Mouse (Mus musculus) embryo, embryonic 10 days (tissue): ENCODE results near the gene Tmem106b.

Experiments used
- DNase-seq: peaks from one replicate; pipeline ENCODE4 v3.0.0-alpha.2; 2015; ENCODE audit warnings: low spot score

Gene Tmem106b

DNA sequence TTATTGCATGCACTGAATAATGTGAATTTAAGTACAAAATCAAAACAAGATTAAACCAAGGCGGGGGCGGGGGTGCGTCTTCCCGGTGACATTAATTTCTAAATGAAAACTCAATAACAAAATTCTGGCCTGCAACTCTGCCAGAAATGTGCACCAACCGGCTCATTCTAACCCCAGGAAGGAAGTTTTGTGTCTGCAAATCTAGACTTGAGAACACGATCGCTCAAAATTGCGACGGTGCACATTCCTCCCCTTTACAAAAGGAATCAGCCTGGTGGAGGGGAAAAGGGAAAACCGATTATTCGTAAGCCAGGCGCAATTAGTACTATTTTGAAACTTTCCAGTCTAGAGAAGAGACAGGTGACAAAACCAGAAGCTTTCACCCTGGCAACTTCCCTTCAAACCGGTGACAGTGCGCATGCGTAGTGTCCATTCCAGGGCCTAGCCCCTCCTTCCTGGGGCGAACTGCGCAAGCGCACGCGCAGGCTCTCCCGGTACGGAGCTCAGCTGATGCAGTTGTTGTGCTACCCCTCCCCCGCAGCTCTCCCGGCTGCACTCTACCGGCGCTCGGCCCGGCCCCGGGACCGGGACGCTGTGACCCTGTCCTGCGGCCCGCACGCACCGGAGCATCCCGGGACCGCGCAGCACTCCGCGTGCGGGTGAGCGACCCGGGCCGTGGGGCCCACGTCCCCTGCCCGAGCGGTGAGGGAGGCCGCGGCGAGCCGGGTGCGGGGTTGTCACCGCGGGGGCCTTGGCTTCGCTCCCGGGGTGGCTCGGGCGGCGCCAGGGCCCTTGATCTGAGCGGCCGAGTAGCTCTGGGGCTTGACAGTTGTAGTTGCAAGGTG lies at the start of gene Tmem106b:
Gene Tmem106b (plus strand): TSS at position 458 of the 845 bp plus-strand sequence.
- peak; percentile 98 for DNase-seq

DNA sequence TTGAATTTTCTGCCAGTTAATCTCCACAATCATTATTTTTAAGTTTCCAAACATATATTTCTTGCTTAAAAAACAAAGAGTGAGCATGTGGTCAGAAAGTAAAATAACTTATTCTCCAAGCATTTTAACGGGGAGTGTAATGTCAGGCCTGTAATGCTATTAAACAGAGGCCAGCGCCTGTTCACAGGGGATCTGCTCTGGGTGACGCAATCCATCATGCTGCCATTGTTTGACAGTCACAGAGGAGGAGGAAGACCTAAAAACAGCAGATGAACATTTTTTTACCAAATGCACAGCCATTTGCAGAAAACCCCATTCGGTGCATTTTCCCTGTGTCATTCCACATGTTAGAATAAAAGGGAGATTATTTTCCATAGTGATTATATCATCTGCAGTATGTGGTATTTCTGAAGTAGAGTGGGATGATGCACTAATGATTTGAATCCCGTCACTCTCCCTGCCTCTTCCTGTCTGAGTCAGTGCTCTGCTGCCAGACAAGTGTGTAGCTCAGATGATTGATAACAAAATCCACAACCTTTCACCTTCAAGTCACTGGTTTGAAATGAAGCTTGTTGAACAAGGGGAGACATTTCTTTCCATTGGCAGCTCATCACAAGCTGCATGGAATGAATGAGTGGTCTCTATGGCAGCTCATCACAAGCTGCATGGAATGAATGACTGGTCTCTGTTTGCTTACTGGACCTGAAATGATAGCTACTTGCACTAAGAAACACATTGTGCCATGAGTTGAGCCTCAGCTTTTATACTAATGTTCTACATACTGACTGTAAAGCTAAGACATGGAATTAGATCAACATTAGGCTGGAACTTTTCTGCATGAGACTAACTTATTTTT lies 48.1 kb upstream of the Tmem106b start:
- peak; percentile 59 for DNase-seq

DNA sequence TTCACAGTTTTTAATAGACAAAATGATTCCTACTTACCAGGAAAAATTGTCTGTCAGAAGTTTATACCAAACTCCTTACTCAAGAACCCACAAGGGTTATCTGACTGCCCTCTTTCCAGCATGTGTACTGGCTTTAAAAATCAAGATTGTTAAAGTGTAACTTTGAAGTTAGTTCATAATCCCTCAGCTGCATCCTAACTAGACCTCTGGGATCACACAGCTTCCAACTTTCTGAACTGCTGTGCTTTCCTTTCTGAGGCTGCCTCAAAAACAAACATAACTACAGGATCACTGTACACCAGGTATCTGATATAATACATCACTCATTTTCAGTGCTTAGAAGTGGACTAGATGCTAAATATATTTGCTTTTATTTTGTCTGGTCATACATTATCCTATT lies 39.0 kb upstream of the Tmem106b start:
- no peak for DNase-seq

DNA sequence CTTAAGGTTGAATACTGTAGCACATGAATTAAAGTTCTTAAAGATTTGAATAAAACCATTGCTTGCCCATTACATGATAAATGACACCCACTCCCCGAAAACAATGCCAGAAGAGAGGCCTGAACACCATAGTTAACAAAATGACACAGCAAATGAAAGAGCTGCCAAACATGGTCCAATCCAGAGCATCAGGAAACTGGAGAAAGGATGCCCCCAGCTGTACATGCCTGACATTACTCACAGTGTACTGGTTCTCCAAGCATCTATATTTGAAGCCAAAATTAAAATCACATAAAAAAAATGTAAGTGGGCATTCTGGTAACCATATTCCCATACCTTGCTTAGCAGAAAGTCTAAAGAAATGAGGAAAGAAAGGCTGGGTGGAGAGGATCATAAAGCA lies 38.6 kb upstream of the Tmem106b start:
- peak; percentile 29 for DNase-seq

DNA sequence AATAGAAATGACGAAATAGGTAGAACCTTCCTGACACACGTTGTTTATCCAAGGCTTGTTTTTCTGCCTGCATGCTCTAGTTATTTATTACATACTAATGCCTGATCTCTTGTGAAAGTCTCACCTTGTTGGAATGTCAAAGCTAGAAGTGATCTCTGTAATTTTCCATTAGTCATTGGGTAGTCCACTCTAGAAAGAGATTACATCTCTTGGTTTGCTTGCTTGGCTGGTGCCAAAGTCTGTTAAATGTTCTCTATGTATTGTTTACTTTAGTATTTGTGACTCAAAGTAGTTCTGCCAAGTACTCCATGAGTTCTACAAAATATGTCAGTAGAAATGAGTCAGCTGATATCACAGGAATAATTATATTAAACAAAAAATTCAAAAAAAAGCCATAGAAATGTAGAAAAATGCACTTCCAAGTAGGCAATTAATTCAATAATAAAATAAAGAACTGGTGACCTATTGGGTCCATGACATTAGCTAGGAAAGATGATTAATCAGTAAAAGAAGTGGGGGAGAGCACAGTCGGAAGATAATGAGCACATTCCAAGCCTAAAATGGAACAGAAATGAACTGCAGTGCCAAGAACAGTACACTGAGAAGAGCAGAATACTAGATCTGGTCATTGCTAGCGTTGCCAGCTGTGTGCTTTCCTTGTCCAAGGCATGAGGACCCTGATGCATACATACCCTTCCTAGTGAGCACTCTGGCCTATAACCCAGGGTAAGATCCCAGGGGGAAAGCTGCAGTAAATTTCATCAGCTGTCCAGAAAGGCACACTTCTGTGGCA lies 17.0 kb upstream of the Tmem106b start:
- DNase-seq = no peak

DNA sequence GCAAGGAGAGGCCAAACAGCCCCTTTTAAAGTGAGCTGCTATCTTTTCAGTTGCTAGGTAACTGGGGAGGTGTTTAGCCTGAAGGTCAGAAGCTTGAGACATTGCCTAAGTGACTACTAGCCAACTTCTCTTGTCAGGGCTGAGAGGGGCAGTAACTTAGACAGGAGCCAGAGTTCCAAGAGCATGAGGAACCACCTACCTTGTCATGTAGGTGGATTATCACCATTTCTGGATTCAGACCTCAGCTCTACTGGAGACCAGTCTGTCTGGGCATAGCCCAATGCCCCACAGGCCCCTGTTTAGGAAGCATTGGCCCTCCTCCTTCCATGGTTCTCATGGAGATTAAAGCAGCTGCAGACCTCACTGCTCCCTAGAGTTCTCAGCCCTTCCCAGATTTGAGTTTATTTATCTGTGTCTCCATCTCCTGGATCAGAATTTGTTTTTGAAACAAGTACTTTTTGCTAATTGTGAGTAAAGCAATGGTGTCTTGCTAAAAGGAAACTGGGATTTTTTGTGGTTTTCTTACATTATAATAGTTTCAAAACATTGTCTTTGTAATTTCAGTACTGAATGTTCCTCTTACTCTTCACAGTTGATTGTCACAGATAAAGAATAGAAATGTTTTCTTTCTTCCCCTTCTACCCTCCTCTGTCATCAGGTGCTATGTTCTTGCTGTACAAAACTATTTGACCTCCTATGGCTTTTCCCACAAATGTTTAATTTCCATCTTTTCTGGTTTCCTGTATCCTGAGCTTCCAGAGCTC lies 8.1 kb upstream of the Tmem106b start:
- DNase-seq = peak; percentile 8

DNA sequence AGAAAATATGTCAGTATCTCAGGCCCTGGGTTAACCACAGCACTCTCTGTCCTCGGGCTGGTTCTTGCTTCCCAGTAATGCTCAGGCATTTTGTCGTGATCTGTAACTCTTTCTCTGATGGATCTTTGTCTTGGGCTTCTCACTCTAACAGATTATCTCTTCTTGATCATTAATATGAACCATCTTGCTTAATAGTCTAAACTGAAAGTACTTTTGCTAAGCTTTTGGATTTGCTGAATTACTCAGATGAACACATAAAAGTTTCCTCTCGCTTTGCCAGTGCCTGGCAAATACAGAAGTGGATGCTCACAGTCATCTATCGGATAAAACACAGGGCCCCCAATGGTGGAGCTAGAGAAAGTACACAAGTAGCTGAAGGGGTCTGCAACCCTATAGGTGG lies 7.5 kb upstream of the Tmem106b start:
- DNase-seq = no peak

DNA sequence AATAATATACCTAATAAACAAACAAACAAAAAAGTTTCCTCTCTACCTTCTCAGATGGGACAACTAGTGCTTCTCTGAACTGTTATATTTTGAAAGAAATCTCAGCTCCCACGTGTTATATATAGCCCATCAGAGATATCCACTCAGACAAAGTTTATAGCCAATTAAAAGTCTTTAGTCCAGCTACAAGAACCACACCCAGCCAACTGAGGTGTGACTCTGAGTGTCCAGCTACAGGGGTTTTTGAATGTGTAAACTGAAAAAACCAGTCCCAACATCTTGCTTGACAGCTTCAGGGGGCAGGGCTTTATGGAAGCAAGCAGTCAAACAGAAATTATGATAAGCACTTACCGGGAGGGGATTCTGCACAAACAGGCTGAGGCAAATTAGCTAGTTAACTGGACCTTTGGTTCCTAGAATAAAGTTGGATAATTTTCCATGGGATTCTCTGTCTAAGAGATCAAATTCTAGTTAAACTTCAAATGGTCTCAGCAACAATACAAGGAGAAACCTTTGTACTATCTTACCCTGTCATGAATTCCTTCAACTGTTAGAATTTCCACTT lies 6.8 kb upstream of the Tmem106b start:
- no peak for DNase-seq

DNA sequence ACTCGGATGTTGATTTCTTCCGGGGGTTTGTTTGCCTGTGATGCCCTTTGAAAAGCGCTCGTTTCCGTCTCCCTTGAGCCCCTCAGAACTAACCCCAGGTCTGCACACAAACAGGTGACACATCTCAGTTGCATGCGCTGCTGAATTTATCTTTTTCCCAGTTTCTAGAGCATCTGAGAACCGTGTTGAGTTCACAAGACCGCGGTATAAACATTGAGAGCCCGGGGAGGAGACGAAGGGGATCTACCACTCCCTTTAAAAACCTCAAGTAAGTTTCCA lies 527 bp downstream of the Tmem106b start:
- no peak for DNase-seq

DNA sequence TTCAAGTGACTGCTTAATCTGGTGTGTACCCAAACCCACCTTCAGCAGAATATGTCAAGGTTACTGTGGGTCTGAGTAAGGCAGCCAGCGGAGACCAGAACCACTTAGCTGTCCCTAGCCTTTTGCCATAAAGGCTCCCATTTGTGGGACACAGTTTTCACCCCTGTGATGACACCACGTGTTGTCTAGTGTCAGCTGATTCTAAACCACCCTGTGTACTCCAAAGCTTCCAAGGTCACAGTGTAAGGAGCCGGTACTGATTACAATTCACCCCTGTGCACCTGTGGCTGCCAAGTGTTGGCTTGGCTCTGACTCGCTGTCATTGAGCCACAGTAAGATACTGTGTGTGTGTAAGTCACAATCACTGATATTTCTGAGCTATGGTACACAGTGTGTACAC lies 926 bp downstream of the Tmem106b start:
- no peak for DNase-seq

DNA sequence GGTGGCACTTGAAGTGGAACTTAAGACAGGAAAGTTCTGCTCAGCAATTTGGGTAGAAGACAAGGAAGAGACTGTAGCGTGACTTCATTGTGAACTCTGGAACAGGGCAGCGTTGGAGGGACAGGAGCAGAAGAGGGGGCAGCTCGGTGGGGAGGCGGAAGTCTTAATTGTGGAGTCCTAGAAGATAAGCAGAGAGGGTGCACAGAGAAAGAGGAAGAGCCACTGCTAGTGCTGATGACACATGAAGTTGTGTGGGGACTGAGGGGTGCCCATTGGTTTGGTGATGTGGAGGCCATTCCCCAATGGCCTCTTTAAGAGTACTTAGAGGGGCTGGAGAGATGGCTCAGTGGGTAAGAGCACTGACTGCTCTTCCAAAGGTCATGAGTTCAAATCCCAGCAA lies 3.5 kb downstream of the Tmem106b start:
- DNase-seq = no peak

DNA sequence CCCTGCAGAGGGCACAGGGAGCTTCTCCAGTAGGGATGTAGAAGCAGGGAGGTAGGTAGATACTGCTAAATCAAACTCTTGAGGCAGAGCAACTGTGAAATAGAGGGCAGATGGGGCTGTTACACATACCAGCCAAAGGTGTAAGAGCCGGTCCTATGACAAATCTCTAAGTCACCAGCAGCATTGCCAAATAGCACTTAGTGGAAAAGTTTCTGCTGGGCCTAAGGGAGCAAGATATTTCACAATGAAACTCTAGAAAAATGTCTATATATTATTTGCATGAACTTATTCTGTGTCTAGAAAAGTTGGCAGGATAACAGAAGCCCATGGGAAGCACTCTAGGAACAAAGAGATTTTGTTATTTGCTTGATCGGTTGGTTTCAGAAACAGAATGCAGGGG lies 4.3 kb downstream of the Tmem106b start:
- no peak for DNase-seq

DNA sequence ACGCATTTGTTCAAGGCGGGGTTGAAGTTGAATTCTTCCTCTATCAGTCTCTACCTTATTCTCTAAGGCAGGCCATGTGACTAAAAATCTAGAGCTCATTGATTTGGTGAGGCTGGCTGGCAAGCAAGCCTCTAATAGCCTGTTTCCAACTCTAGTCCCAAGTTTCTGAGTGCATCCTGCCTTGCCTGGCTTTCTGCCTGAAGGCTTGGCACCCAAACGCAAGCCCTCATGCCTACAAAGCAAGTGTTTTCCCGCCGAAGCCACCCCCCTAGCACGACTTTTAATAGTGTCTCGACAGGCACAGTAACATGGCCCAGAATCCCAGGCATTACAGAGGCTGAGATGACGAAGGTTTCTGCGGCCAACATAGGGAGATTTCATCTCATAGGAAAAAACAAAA lies 13.3 kb downstream of the Tmem106b start:
- no peak for DNase-seq

DNA sequence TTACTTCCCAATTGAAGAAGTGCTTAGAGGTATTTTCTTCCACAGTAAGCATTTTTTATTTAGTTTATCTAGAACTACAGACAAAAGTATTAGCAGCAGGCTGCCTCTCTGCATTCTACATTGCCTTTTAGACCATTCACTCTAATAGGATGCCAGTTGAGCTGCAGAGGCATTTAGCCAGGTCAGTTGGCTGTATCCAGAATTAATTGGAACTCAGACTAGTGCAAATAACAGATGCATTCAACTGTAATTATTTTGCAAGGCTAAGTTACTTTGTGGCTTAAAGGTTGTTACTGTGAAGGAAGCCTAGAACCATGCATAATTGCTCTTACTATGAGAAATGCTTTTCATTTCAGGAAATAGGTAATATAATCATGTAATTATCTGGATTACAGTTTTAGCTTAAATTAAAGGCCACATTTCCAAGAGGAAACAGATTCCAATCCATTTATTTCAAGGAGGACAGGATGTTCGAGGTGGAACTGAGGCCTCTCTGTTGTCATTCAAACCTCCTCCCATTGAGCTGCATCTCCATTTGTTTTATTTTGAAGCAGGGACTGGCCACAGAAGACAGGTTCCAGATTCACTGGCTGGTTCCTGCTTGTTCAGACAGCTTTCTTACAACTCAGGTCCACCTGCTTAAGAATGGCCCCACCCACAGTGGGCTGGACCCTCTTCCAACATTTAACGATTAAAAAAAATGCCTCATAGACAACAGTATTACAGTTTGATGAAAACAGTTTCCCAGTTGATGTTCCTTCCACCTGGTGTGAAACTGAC lies 27.3 kb downstream of the Tmem106b start:
- DNase-seq = no peak

DNA sequence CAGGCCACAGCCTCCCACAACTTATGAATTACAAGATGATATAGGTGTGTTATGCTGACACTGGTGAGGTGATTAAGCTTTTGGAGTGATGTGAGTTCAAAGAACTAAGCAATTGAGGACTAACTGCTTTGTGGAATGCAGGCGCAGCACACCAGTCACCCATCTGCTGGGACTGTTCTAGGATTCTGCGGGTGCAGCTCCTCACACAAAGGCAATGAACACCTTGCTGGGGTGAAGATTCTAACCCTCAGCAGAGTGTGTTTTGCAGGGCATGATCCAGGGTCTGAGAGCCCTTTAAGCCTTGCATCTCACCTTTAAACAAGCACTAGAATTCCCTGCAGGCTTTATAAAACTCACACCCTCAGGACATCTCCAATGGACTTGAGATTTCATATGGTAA lies 30.6 kb downstream of the Tmem106b start:
- no peak for DNase-seq

DNA sequence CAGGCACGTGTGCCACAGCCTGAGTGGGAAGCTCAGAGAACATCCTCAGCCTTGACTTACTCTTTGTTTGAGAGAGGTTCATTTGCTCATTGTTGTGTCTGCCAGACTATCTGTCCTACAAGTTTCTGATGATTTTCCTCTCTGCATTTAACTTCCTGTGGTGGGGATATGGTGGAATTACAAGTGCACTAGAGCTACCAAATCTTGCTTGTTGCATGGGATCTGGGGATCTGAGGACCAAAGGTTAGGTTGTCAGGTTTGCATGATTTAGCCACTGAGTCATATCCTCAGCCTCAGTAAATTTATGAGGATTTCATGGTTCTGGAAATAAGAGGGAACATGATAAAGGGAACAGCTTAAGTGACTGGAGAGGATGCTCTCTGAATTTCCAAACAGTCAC lies 39.1 kb downstream of the Tmem106b start:
- DNase-seq = no peak

DNA sequence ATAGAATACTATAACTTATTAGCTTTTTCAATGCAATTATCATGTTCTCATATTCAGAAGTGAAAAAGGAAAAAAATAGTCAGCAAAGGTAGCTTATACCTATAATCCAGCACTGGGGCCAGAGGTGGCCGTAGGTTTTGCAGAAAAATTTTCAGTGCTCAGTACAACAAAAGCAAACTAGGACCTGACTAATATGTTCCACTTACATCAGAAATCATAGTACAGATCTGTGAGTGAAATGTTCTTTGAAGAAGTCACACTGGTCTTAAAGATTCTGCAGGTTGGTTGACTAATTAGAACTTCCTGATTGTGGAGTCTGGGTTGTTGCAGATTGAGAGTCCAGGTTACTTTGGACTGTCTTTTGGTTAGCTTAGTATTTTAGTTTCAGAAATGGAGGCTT lies 67.7 kb downstream of the Tmem106b start:
- DNase-seq = no peak
